Mouse (Mus musculus): ENCODE data around the gene Fbxw4.

Gene Fbxw4

GRCm38 (mm10) chr19:45659738-45660502, at the start of gene Fbxw4:
Gene Fbxw4, minus strand, starts transcription at chr19:45660312.
- DNase-seq (ENCODE audit: low read depth, low spot score): peak; percentile 9

- DNase-seq (ENCODE audit: low read depth, low spot score): no peak
Observed at GRCm38 (mm10) chr19:45708704-45709103, 48.6 kb upstream of the Fbxw4 start.

GRCm38 (mm10) chr19:45696281-45696600, 36.1 kb upstream of the Fbxw4 start:
- DNase-seq (ENCODE audit: low read depth, low spot score): no peak

GRCm38 (mm10) chr19:45695496-45696280, 35.6 kb upstream of the Fbxw4 start:
- no peak for DNase-seq (ENCODE audit: low read depth, low spot score)

- peak; percentile 85 for DNase-seq (ENCODE audit: low read depth, low spot score)
Observed at GRCm38 (mm10) chr19:45694056-45694455, 33.9 kb upstream of the Fbxw4 start.

GRCm38 (mm10) chr19:45692211-45692610, 32.1 kb upstream of the Fbxw4 start:
- DNase-seq (ENCODE audit: low read depth, low spot score): no peak

- no peak for DNase-seq (ENCODE audit: low read depth, low spot score)
Observed at GRCm38 (mm10) chr19:45691001-45691535, 31.0 kb upstream of the Fbxw4 start.

GRCm38 (mm10) chr19:45687001-45687400, 26.9 kb upstream of the Fbxw4 start:
- no peak for DNase-seq (ENCODE audit: low read depth, low spot score)

- DNase-seq (ENCODE audit: low read depth, low spot score): no peak
Observed at GRCm38 (mm10) chr19:45683676-45684075, 23.6 kb upstream of the Fbxw4 start.

- DNase-seq (ENCODE audit: low read depth, low spot score): no peak
Observed at GRCm38 (mm10) chr19:45680495-45681130, 20.5 kb upstream of the Fbxw4 start.

- peak; percentile 26 for DNase-seq (ENCODE audit: low read depth, low spot score)
Observed at GRCm38 (mm10) chr19:45676723-45677269, 16.7 kb upstream of the Fbxw4 start.

- no peak for DNase-seq (ENCODE audit: low read depth, low spot score)
Observed at GRCm38 (mm10) chr19:45675720-45676581, 15.8 kb upstream of the Fbxw4 start.

GRCm38 (mm10) chr19:45675196-45675595, 15.1 kb upstream of the Fbxw4 start:
- DNase-seq (ENCODE audit: low read depth, low spot score): no peak

GRCm38 (mm10) chr19:45672971-45673370, 12.9 kb upstream of the Fbxw4 start:
- DNase-seq (ENCODE audit: low read depth, low spot score): no peak

- no peak for DNase-seq (ENCODE audit: low read depth, low spot score)
Observed at GRCm38 (mm10) chr19:45668986-45669385, 8.9 kb upstream of the Fbxw4 start.

- no peak for DNase-seq (ENCODE audit: low read depth, low spot score)
Observed at GRCm38 (mm10) chr19:45663851-45664250, 3.7 kb upstream of the Fbxw4 start.

GRCm38 (mm10) chr19:45660503-45660790, 335 bp upstream of the Fbxw4 start:
- peak; percentile 29 for DNase-seq (ENCODE audit: low read depth, low spot score)

- peak; percentile 54 for DNase-seq (ENCODE audit: low read depth, low spot score)
Observed at GRCm38 (mm10) chr19:45659301-45659737, 793 bp downstream of the Fbxw4 start.

- DNase-seq (ENCODE audit: low read depth, low spot score): no peak
Observed at GRCm38 (mm10) chr19:45658556-45659268, 1.4 kb downstream of the Fbxw4 start.

GRCm38 (mm10) chr19:45657828-45658227, 2.3 kb downstream of the Fbxw4 start:
- DNase-seq (ENCODE audit: low read depth, low spot score): no peak
